Mouse (Mus musculus) monocyte, adult 2 months (primary cell): ENCODE results near the gene Romo1.
"Not testable (repeated sequence)": the region's sequence is repeated elsewhere in the genome, so short reads cannot be mapped to it uniquely, and the experiment has no call there.

Experiments used
- DNase-seq, 2 experiments: peaks; one replicate each; pipeline ENCODE4 v3.0.0; 2022; ENCODE audit warnings: low spot score in 2 of 2, low read depth in 1 of 2

The Romo1 gene

DNA sequence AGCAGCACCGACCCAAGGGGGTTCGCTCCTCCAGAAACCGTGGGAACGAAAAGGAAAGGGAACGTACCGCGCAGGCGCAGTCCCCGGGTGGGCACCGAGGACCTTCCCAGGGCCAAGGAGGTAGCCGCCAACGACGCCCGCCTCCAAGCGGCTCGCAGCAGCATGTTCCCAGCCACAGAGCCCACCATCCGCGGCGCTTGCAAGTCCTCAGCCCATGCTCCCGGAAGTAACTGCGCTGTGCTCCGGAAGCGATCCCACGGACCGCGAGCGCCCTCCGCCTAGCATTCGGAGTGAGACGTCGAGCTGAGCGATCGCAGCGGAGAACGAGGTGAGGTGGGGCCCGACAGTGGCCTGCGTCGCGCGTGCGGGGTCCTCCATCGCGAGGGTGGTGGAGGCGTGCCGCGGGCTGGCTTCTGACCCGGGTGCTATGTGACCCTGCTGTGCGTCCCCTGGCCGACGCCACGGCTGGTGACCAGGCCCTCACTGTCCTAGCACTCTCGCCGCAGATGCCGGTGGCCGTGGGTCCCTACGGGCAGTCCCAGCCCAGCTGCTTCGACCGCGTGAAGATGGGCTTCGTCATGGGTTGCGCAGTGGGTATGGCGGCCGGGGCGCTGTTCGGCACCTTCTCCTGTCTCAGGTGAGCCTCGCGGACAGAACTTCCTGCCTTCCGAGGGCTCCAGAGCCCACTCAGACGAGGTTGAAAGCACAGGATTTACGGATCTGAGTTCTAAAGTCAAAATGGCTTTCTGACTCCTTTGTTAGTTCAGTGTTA lies at the start of gene Romo1, which contains the start of gene Nfs1:
Gene Romo1 (plus strand): TSS at position 87 of the 772 bp plus-strand sequence.
Gene Nfs1 (minus strand): TSS at position 234 of the 772 bp plus-strand sequence.
- DNase-seq: peak; percentile 59 to 77

DNA sequence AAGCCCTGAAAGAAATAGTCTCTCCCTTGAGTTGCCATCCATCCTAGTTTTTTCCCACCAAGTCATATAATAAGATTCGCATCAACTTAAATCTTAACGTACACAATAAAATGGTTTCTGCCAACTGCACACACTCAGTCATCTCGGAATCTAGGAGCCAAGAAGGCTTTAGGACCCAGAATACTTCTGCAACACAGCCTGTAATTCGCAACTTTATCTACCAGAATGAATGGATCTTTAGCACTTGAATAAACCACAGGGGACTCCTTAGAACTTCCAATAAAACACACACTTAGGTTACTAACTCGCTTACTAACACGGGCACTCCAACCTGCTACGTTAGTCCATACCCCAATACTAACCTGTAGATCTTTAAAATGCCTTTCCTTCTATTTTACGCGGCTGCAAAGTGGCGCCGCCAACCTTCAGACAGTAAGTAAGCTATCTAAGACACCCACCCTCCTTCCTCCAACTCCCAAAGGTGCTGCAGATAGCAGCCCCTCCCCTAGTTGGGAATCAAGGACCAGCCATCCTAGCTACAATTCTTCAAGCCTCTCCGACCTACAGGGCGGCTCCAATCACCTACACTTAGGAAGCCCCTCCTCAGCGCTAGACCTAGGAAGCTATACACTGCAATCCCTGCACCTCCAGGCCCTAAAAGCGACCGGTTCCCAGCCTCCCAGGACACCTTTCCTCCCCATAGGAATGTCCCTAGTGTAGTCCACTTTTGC lies 33.0 kb upstream of the Romo1 start:
- DNase-seq: no peak

DNA sequence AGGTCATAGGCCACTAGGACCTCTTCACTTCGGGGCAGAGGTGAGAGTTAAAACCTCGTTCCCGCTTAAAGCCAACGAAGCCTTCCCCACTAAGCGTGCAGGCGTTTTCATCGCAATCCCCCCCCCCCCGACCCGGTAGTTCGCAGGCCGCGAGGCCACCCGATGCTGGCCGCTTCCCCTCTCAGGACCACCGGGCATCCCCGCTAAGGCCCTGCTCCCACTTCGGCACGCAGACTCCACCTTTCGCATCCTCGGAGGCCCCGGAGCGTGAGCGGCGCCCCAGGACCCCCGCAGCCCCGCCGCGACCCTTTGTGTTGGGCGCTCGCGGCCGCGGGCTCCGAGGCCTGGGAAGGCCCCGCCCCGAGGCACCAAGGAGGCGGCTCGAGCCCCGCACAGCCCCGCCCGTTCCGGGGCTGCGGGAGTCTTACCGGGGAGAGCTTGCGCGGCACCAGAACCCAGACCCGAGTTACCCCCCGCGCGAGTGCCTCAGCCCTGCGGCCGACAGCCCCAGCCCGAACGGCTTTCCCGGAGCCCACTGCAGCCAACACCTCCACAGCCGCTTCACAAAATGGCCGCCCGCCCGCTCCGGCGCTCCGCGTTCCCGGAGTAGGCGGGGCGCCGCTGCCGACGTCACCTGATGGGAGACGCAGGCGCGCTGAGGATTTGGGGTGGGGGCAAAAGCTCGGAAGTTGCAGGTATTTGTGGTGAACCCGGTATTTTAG lies 32.3 kb upstream of the Romo1 start, which contains the start of the genes Cpne1 and Rbm12:
Gene Cpne1 (minus strand): TSS at position 608 of the 722 bp plus-strand sequence.
Gene Rbm12 (minus strand): TSS at position 621 of the 722 bp plus-strand sequence.
- DNase-seq: peak; percentile 72 to 83

- DNase-seq: not testable (repeated sequence)
Measured at GRCm38 (mm10) chr2:156112080-156112423, 31.8 kb upstream of the Romo1 start.

DNA sequence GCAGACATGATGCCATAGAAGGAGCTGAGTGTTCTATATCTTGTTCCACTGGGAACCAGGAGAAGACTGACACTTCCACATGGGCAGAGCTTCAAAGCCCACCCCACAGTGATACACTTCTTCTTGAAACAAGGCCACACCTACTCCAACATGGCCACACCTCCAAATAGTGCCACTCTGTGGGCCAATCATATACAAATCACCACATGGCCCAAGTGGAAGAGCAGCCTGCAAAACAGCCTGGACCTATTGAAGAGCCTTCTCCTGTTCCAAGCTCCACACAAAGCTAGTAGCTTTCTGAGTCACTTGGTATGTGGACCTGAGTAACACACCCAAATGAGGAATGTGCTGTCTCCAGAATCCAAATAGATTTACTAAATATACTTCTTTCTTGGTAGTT lies 24.3 kb upstream of the Romo1 start:
- DNase-seq: no peak

- DNase-seq: no peak
Measured at GRCm38 (mm10) chr2:156123731-156124130, 20.1 kb upstream of the Romo1 start.

DNA sequence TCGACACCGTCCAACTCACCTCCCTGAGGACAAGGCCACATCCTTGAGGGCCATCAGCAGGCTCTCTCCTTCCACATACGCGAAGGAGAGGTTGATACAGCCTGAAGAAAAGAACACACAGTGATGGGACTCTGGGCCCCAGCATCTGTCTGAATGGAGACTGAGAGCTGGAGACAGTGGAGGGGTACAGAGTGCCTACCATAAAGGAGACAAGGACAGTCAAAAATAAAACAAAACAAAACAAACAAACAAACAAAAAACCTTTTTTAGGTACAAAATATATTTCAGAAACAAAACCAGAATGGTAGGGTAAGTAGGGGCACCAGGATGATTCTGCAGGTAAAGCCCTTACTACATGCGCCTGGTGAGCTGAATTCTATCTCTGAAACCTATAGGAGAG lies 16.8 kb upstream of the Romo1 start, which contains the start of gene Gm28036:
Gene Gm28036 (minus strand): TSS at position 101 of the 400 bp plus-strand sequence.
- no peak for DNase-seq

DNA sequence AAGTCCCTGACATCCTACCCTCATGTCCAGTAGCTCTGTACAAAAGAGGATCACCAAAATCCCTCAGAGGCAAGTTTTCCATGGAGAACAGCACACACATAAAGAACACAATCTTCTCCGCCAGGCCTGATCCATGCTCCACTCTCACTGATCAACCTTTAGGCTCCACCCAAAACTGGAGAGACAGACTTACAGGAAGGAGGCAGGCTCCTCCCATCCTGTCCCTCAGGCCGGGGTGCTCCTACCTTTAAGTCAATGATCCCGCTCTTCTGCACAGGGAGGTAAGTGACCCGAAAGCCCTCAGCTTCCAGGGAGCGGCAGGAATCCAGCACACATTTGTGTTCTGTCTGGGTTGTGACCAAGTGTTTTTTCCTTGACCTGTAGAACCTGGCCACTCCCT lies 9.7 kb upstream of the Romo1 start:
- no peak for DNase-seq

DNA sequence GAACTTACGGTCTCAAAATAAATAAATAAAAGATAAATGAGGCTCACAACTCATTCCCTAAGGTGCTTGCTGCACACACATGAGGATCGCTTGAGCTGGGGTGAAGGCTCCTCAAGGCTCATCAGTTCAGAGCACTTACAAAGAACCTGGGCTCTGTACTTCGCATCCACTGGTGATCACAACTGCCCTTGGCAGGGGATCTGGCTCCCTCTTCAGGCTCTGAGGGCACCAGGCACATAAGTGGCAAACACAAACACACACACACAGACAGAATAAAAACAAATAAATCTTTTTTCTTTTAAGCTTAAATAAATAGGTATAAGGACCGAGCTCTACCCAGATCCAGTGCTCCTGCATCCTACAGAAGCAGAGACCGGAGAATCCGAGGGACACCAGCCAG lies 8.1 kb upstream of the Romo1 start:
- DNase-seq: no peak

- no peak for DNase-seq
Measured at GRCm38 (mm10) chr2:156142820-156143219, 1.0 kb upstream of the Romo1 start.

DNA sequence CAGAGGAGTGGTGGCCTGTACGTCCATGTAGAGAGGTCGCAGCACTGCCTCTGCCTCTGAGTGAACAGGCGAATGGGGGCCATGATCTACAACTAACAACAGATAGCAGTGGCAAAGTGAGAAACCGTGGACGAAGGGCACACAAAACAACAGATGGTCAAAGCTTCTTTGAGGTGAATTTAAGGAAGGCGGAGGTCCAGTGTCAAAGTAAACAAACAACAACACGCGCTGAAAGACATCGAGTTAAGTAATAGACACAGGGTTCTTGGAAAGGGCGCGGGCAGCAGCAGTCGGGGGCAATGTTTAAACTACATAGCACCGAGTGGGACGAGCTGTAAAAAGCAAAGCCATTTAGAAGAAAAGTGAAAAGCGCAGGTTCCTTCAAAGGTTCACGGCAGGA lies 472 bp upstream of the Romo1 start:
- no peak for DNase-seq

- no peak for DNase-seq
Measured at GRCm38 (mm10) chr2:156145486-156146130, 1.8 kb downstream of the Romo1 start.

GRCm38 (mm10) chr2:156146272-156146989 lies 2.6 kb downstream of the Romo1 start:
- DNase-seq: no peak

GRCm38 (mm10) chr2:156147316-156147915 lies 3.6 kb downstream of the Romo1 start:
- no peak for DNase-seq

GRCm38 (mm10) chr2:156151538-156151937 lies 7.7 kb downstream of the Romo1 start:
- DNase-seq: no peak

GRCm38 (mm10) chr2:156165478-156165877 lies 21.6 kb downstream of the Romo1 start:
- DNase-seq: no peak

DNA sequence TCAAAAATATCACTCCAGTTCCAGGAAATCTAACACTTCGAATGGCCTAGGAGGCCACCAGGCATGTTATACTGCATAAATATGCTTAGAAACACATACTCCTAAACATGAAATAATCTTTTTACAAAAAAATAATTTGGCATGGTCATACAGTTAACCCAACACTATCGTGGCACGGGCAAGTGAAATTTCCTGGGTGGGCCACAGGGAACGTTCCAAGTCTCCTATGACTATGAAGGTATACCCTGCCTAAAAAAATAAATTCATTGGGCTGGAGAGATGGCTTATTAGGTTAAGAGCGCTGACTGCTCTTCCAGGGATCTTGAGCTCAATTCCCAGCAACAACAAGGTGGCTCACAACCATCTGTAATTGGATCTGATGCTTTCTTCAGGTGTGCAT lies 22.7 kb downstream of the Romo1 start:
- DNase-seq: no peak

- DNase-seq: no peak
Measured at GRCm38 (mm10) chr2:156177079-156177478, 33.2 kb downstream of the Romo1 start.

- no peak for DNase-seq
Measured at GRCm38 (mm10) chr2:156177651-156178050, 33.8 kb downstream of the Romo1 start.
